Mouse (Mus musculus): ENCODE measurements around the gene Chadl.

The Chadl gene

DNA sequence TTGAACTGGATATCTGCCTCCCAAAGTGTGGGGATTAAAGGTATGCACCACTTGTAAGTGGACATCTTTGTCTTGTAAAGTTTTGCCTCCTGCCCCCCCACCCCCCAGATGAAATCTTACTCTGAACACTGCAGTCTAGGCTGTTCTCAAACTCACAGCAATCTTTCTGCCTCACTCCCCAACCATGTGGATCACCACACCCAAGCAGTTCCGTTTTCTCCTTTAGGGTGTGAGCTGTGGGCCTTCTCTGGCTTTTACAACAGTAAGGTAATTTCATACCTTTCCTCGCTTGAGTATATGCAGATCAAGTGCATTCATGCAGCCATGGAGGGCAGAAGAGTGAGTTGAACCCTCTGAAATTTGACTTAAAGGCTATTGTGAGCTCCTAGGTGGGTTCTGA, 3.1 kb upstream of the Chadl start:
- no peak for DNase-seq

- no peak for DNase-seq
Observed at GRCm38 (mm10) chr15:81698532-81698931, 1.4 kb upstream of the Chadl start.

GRCm38 (mm10) chr15:81697847-81698246, 760 bp upstream of the Chadl start:
- peak; percentile 44 to 62 for DNase-seq

DNA sequence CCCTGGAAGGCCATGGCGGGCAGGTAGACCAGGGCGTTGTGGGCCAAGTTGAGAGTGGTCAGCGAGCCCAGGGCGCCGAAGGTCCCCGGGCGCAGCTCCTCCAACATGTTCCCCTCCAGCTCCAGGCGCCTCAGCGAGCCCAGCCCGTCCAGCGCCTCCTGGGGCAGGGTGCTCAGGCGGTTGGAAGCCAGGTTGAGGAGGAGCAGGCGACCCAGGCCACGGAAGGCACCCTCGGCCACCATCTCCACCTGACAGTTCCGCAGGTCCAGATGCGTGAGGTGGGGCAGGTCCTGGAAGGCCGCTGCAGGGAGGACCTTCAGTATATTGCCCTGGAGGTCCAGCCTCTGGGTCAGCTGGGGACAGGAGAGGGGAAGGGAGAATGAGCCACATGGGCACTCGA, 2.2 kb downstream of the Chadl start:
- no peak for DNase-seq

GRCm38 (mm10) chr15:81693967-81694881, 2.9 kb downstream of the Chadl start:
- DNase-seq, result peak; percentile 90 to 92

DNA sequence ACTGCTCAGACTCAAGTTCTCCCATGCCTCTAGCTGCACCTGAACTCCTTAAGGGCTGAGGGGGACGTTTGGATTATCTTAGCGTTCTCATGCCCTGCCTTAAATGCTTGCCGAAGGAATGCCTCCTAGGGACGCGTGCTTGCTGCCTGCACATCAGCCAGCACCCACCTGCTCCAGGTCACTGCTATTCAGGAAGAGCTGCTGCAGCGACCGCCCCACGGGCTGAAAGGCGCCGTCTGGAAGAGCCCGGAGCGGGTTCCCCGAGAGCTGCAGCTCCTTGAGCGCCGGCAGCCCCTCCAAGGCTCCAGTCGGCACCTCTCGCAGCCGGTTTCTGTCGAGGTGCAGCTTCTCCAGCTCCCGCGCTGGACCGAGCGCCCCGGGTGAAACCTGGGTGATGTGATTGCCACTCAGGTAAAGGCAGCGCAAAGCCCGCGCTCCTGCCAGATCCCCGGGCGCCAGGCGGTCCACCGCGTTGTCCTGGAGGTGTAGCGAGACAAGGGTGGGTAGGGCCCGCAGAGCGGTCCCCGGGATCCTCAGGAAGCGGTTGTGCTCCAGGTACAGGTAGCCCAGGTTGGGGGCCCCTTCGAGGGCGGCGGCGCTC, 3.6 kb downstream of the Chadl start:
- no peak for DNase-seq

DNA sequence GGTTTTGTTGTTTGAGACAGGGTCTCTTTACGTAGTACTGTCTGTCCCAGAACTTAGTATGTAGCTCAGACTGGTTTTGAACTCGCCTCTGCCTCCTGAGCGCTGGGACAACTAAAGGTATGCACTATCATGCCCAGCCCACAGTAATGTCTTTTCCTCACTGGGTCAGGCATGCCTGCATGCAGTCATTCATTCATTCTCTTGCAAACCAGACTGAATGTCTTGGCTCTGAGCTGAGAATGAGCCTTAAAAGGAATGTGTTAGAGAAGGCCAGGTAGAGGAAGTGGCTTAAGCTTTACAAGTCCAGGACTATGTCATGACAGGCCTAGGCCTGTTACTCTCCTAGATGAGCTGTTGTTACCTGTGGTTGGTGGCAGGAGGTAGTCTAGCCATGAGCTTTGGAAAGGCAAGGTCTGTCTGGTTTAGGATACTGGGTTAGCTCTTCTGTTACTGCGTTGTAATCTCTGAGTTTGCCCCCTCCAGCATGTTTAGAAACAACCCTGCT, 16.7 kb downstream of the Chadl start:
- DNase-seq, result no peak

- DNase-seq, result no peak
Observed at GRCm38 (mm10) chr15:81676637-81677036, 20.4 kb downstream of the Chadl start.

GRCm38 (mm10) chr15:81670231-81670640, 26.9 kb downstream of the Chadl start:
- DNase-seq, result peak; percentile 69 to 74

GRCm38 (mm10) chr15:81666957-81667356, 30.1 kb downstream of the Chadl start:
- DNase-seq, result no peak

- peak; percentile 94 to 96 for DNase-seq
Observed at GRCm38 (mm10) chr15:81663697-81664561, 33.2 kb downstream of the Chadl start, which contains the start of gene L3mbtl2. Gene L3mbtl2, plus strand, starts transcription at chr15:81663889.

DNA sequence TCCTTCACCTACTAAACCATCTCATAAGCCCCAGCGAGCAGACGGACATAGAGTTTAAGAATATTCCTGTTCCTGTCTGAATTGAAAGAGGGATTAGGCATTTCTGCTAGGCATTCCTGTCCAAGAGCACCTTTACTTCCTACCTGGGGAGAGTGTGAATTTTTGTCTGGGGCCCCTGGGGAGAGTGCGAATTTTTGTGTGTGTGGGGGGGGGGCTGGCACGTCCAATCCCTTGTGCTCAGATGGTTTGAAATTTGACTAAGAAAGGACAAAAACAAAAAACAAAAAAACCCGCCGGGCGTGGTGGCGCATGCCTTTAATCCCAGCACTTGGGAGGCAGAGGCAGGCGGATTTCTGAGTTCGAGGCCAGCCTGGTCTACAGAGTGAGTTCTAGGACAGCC, 33.8 kb downstream of the Chadl start:
- no peak for DNase-seq

DNA sequence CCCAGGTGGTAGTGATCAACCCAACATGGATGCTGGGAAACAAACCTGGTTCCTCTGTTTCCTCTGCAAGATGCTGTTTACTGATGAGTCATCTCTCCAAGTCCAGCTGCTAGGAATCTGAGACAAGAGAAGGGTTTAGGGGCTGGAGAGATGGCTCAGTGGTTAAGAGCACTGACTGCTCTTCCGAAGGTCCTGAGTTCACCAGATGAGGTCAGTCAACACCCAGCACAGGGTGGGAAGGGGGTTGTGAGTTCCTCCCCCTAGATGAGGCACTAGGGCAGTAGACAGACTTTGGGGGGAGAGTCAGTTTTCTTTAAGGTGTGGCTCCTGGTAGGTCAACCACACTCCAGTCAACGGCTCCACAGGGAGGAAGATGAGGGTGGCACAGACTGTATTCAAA, 35.4 kb downstream of the Chadl start:
- no peak for DNase-seq

DNA sequence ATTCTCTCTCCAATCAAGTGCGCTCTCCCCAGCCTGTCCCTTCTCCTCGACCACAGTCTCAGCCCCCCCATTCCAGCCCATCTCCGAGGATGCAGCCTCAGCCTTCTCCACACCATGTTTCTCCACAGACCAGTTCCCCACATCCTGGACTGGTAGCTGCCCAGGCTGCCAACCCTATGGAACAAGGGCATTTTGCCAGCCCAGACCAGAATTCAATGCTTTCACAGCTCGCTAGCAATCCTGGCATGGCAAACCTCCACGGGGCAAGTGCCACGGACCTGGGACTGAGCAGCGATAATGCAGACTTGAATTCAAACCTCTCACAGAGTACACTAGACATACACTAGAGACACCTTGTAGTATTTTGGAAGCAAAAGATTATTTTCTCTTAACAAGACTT, 46.5 kb downstream of the Chadl start:
- DNase-seq, result peak; percentile 84 to 88

GRCm38 (mm10) chr15:81649516-81650455, 47.3 kb downstream of the Chadl start:
- peak; percentile 70 to 74 for DNase-seq
